Mouse (Mus musculus) megakaryocyte, embryonic 14.5 days (primary cell): ENCODE results near the gene Pdcd6ip. TPM values are rescaled to one million over a fixed set of nuclear protein-coding genes. Genes with fewer than 3 reads are reported as not detected.

Experiments used
- H3K27me3 ChIP-seq: replicated peaks from 2 replicates; pipeline ENCODE3; 2012; ENCODE audit warnings: inconsistent platforms
- H3K36me3 ChIP-seq: replicated peaks from 2 replicates; pipeline ENCODE3; 2012; ENCODE audit warnings: low read length, inconsistent platforms, mixed read lengths
- H3K4me1 ChIP-seq: 2 replicates; pipeline ENCODE4 v1.6.1; 2012; ENCODE audit warnings: inconsistent platforms
- H3K4me3 ChIP-seq: replicated peaks from 2 replicates; pipeline ENCODE3; 2012; ENCODE audit warnings: moderate library complexity, mild to moderate bottlenecking, inconsistent platforms
- H3K9me3 ChIP-seq: 2 replicates; pipeline ENCODE4 v1.6.1; 2012; ENCODE audit warnings: inconsistent platforms
- FLI1 ChIP-seq: IDR thresholded peaks from 2 replicates; pipeline ENCODE4 v1.6.1; 2012; ENCODE audit warnings: low read length, inconsistent platforms, mixed read lengths
- GATA1 ChIP-seq: IDR thresholded peaks from 3 replicates; pipeline ENCODE4 v1.6.1; 2012; ENCODE audit warnings: mixed read lengths, low read length, inconsistent platforms, borderline replicate concordance
- polyA plus RNA-seq: library from polyadenylated mRNA; stranded (reverse); fragments of >175 nt; gene quantifications from 2 replicates; pipeline ENCODE4 v1.2.3, GENCODE M21; 2012; ENCODE audit warnings: low replicate concordance; ENCODE audit not compliant: insufficient read depth

The Pdcd6ip gene
- polyA plus RNA-seq, 1 experiment = 335 TPM

- Histone ChIP-seq H3K36me3 (no peaks in the 10 kb centered on the region), H3K4me3 (no peak overlapping the region), H3K27me3 (peaks cover 8% of the 10 kb centered on the region), H3K9me3 (peaks cover 18% of the 10 kb centered on the region; the same call in 1 of the 2 replicates), H3K4me1 (no peaks in the 10 kb centered on the region)
- TF ChIP-seq FLI1 (no peak), GATA1 (no peak)
Observed at GRCm38 (mm10) chr9:113629632-113630031, 78.4 kb downstream of the Pdcd6ip start.

- peaks cover 8% of the 10 kb centered on the region for H3K27me3 ChIP-seq
- peaks cover 21% of the 10 kb centered on the region; the same call in 1 of the 2 replicates for H3K9me3 ChIP-seq
- H3K4me3 ChIP-seq = no peak overlapping the region
- TF ChIP-seq GATA1 = no peak
- TF ChIP-seq FLI1 = no peak
- no peaks in the 10 kb centered on the region for H3K4me1 ChIP-seq
- no peaks in the 10 kb centered on the region for H3K36me3 ChIP-seq
Observed at GRCm38 (mm10) chr9:113629191-113629590, 78.9 kb downstream of the Pdcd6ip start.

- Histone ChIP-seq H3K36me3 (no peaks in the 10 kb centered on the region), H3K4me3 (no peak overlapping the region)
- TF ChIP-seq FLI1 (no peak), GATA1 (no peak)
Observed at GRCm38 (mm10) chr9:113628780-113629179, 79.3 kb downstream of the Pdcd6ip start.

GRCm38 (mm10) chr9:113626730-113627129 is 81.3 kb downstream of the Pdcd6ip start:
- TF ChIP-seq GATA1 (no peak), FLI1 (no peak)

More at GRCm38 (mm10) chr9:113628780-113629179, 79.3 kb downstream of the Pdcd6ip start:
- peaks cover 22% of the 10 kb centered on the region; the same call in 1 of the 2 replicates for H3K9me3 ChIP-seq
- H3K27me3 ChIP-seq = peaks cover 8% of the 10 kb centered on the region
- H3K4me1 ChIP-seq = no peaks in the 10 kb centered on the region

GRCm38 (mm10) chr9:113624086-113624485 is 84.0 kb downstream of the Pdcd6ip start:
- Histone ChIP-seq H3K9me3 (peaks cover 22% of the 10 kb centered on the region), H3K4me3 (no peak overlapping the region), H3K4me1 (no peaks in the 10 kb centered on the region), H3K27me3 (peaks cover under 1% of the 10 kb centered on the region), H3K36me3 (no peaks in the 10 kb centered on the region)
- TF ChIP-seq GATA1 (no peak), FLI1 (no peak)

More at GRCm38 (mm10) chr9:113626730-113627129, 81.3 kb downstream of the Pdcd6ip start:
- no peaks in the 10 kb centered on the region for H3K36me3 ChIP-seq
- peaks cover 7% of the 10 kb centered on the region for H3K27me3 ChIP-seq
- no peaks in the 10 kb centered on the region for H3K4me1 ChIP-seq
- H3K9me3 ChIP-seq = peaks cover 21% of the 10 kb centered on the region
- no peak overlapping the region for H3K4me3 ChIP-seq

- no peak overlapping the region for H3K4me3 ChIP-seq
- TF ChIP-seq GATA1 (no peak), FLI1 (no peak)
- peaks cover 10% of the 10 kb centered on the region; the same call in 1 of the 2 replicates for H3K9me3 ChIP-seq
- no peaks in the 10 kb centered on the region for H3K27me3 ChIP-seq
- no peaks in the 10 kb centered on the region for H3K36me3 ChIP-seq
- no peaks in the 10 kb centered on the region for H3K4me1 ChIP-seq
Observed at GRCm38 (mm10) chr9:113617081-113617480, 91.0 kb downstream of the Pdcd6ip start.

- Histone ChIP-seq H3K27me3 (no peaks in the 10 kb centered on the region), H3K4me1 (no peaks in the 10 kb centered on the region), H3K36me3 (no peaks in the 10 kb centered on the region), H3K9me3 (0 out of 2 replicates have a peak, but pooled peaks cover 5% of the 10 kb centered on the region), H3K4me3 (no peak overlapping the region)
- no peak for TF ChIP-seq FLI1
- TF ChIP-seq GATA1 = no peak
Observed at GRCm38 (mm10) chr9:113610776-113611175, 97.3 kb downstream of the Pdcd6ip start.

GRCm38 (mm10) chr9:113602140-113602539 is 105.9 kb downstream of the Pdcd6ip start:
- H3K4me3 ChIP-seq = no peak overlapping the region
- no peaks in the 10 kb centered on the region for H3K27me3 ChIP-seq
- H3K4me1 ChIP-seq = no peaks in the 10 kb centered on the region
- no peaks in the 10 kb centered on the region for H3K36me3 ChIP-seq
- TF ChIP-seq FLI1 (no peak), GATA1 (no peak)
- H3K9me3 ChIP-seq = 0 out of 2 replicates have a peak, but pooled peaks cover 3% of the 10 kb centered on the region

Other genes with a start within 250 kb of the Pdcd6ip start
- gene Clasp2, start 33.2 kb upstream of the Pdcd6ip start, polyA plus RNA-seq = 1.4 TPM in 2 replicates
- 10.6 and 19.9 TPM in 2 replicates for gene Ubp1, start 222.7 kb upstream of the Pdcd6ip start, polyA plus RNA-seq